Mouse (Mus musculus) cerebellum, adult 2 months (tissue): Measurements from ENCODE around the gene Ephb2.

Experiments
- CTCF ChIP-seq: fragments of 200-500 bp; IDR thresholded peaks from 2 replicates; pipeline ENCODE4 v1.5.1; 2011; ENCODE audit warnings: low read depth, mild to moderate bottlenecking, control low read depth, low read length, moderate library complexity, borderline replicate concordance; ENCODE audit not compliant: insufficient read depth
- POLR2A ChIP-seq: fragments of 200-500 bp; IDR thresholded peaks from 2 replicates; pipeline ENCODE4 v1.6.1; 2011; ENCODE audit warnings: low read length, control low read depth, borderline replicate concordance; ENCODE audit not compliant: insufficient read depth

- TF ChIP-seq CTCF (no peak), POLR2A (no peak)
These were observed 122.4 kb downstream of the Ephb2 start for GRCm38 (mm10) chr4:136713431-136713830.
